Mouse (Mus musculus): ENCODE measurements around the gene Rps18. TPM values are rescaled to one million over a fixed set of nuclear protein-coding genes. Genes with fewer than 3 reads are reported as not detected.
"Not testable (repeated sequence)": the region's sequence is repeated elsewhere in the genome, so short reads cannot be mapped to it uniquely, and the experiment has no call there.

Rps18 gene
- polyA plus RNA-seq, 1 experiment from 2014 or later: 1,569 TPM

GRCm38 (mm10) chr17:33981192-33981909, 25.6 kb upstream of the Rps18 start:
- H3K9me3 ChIP-seq; H3K36me3 ChIP-seq (replicated peaks): not testable (repeated sequence)
- Histone ChIP-seq H3K4me1 (peaks cover 38% of the 10 kb centered on the region), H3K4me3 (peak overlapping the region; percentile 67), H3K27me3 (replicated peaks; ENCODE audit: low read depth, poor library complexity, severe bottlenecking) (peaks cover 46% of the 10 kb centered on the region), H3K27ac (replicated peaks) (peak overlapping the region; percentile 90)
- peak; percentile 93 for DNase-seq (ENCODE audit: low spot score)
- WGBS: 1% methylated on average over 27 of the region's 27 CpGs

GRCm38 (mm10) chr17:33980181-33981035, 24.6 kb upstream of the Rps18 start:
- peak overlapping the region; percentile 90 for H3K27ac ChIP-seq (replicated peaks)
- H3K4me1 ChIP-seq: peaks cover 38% of the 10 kb centered on the region
- peak overlapping the region; percentile 67; the same call in 1 of the 2 replicates for H3K4me3 ChIP-seq
- H3K27me3 ChIP-seq (replicated peaks; ENCODE audit: low read depth, poor library complexity, severe bottlenecking): peaks cover 56% of the 10 kb centered on the region
- DNase-seq (ENCODE audit: low spot score): no peak
- H3K36me3 ChIP-seq (replicated peaks): no peaks in the 10 kb centered on the region
- WGBS: 79% methylated on average over 19 of the region's 19 CpGs
- H3K9me3 ChIP-seq: no peaks in the 10 kb centered on the region

- no peak for DNase-seq (ENCODE audit: low spot score)
- no peaks in the 10 kb centered on the region for H3K9me3 ChIP-seq
- H3K4me1 ChIP-seq: peaks cover 38% of the 10 kb centered on the region
- H3K4me3 ChIP-seq: no peak overlapping the region
- no peak overlapping the region for H3K27ac ChIP-seq (replicated peaks)
- H3K27me3 ChIP-seq (replicated peaks; ENCODE audit: low read depth, poor library complexity, severe bottlenecking): peaks cover 58% of the 10 kb centered on the region
- no peaks in the 10 kb centered on the region for H3K36me3 ChIP-seq (replicated peaks)
- WGBS: 72% methylated on average over 6 of the region's 6 CpGs
Observed at GRCm38 (mm10) chr17:33979512-33980050, 23.8 kb upstream of the Rps18 start.

GRCm38 (mm10) chr17:33978631-33979031, 22.8 kb upstream of the Rps18 start:
- Histone ChIP-seq H3K27me3 (replicated peaks; ENCODE audit: low read depth, poor library complexity, severe bottlenecking) (peaks cover 58% of the 10 kb centered on the region), H3K27ac (replicated peaks) (peak overlapping the region; percentile 51)
- peak; percentile 64 for DNase-seq (ENCODE audit: low spot score)

GRCm38 (mm10) chr17:33977861-33978557, 22.2 kb upstream of the Rps18 start:
- DNase-seq (ENCODE audit: low spot score): peak; percentile 28
- 2% methylated on average over 57 of the region's 57 CpGs for WGBS
- H3K27ac ChIP-seq (replicated peaks): peak overlapping the region; percentile 51
- peaks cover 58% of the 10 kb centered on the region for H3K27me3 ChIP-seq (replicated peaks; ENCODE audit: low read depth, poor library complexity, severe bottlenecking)
- no peaks in the 10 kb centered on the region for H3K36me3 ChIP-seq (replicated peaks)
- H3K4me1 ChIP-seq: peaks cover 38% of the 10 kb centered on the region
- peak overlapping the region; percentile 60 for H3K4me3 ChIP-seq
- no peaks in the 10 kb centered on the region for H3K9me3 ChIP-seq

More at GRCm38 (mm10) chr17:33978631-33979031, 22.8 kb upstream of the Rps18 start:
- under 1% methylated on average over 17 of the region's 17 CpGs for WGBS
- Histone ChIP-seq H3K9me3 (no peaks in the 10 kb centered on the region), H3K4me3 (peak overlapping the region; percentile 60), H3K36me3 (replicated peaks) (no peaks in the 10 kb centered on the region), H3K4me1 (peaks cover 38% of the 10 kb centered on the region)

- H3K36me3 ChIP-seq (replicated peaks): no peaks in the 10 kb centered on the region
- H3K4me1 ChIP-seq: peaks cover 10% of the 10 kb centered on the region
- peaks cover 34% of the 10 kb centered on the region for H3K27me3 ChIP-seq (replicated peaks; ENCODE audit: low read depth, poor library complexity, severe bottlenecking)
- H3K9me3 ChIP-seq: 0 out of 2 replicates have a peak, but pooled peaks cover 3% of the 10 kb centered on the region
- DNase-seq (ENCODE audit: low spot score): no peak
- no peak overlapping the region for H3K27ac ChIP-seq (replicated peaks)
- H3K4me3 ChIP-seq: no peak overlapping the region
- 61% methylated on average over 3 of the region's 3 CpGs for WGBS
Observed at GRCm38 (mm10) chr17:33973572-33973971, 17.8 kb upstream of the Rps18 start.

- WGBS: 6% methylated on average over 1 of the region's 1 CpGs
- peak; percentile 69 for DNase-seq (ENCODE audit: low spot score)
Observed at GRCm38 (mm10) chr17:33972691-33973090, 16.9 kb upstream of the Rps18 start.

GRCm38 (mm10) chr17:33969394-33969793, 13.6 kb upstream of the Rps18 start:
- 0 out of 2 replicates have a peak, but pooled peaks cover 3% of the 10 kb centered on the region for H3K9me3 ChIP-seq
- WGBS: 76% methylated on average over 4 of the region's 4 CpGs

More at GRCm38 (mm10) chr17:33972691-33973090, 16.9 kb upstream of the Rps18 start:
- H3K4me3 ChIP-seq: no peak overlapping the region
- 0 out of 2 replicates have a peak, but pooled peaks cover 3% of the 10 kb centered on the region for H3K9me3 ChIP-seq
- no peaks in the 10 kb centered on the region for H3K36me3 ChIP-seq (replicated peaks)
- peaks cover 1% of the 10 kb centered on the region for H3K4me1 ChIP-seq
- H3K27me3 ChIP-seq (replicated peaks; ENCODE audit: low read depth, poor library complexity, severe bottlenecking): peaks cover 25% of the 10 kb centered on the region
- H3K27ac ChIP-seq (replicated peaks): no peak overlapping the region

GRCm38 (mm10) chr17:33968927-33969326, 13.1 kb upstream of the Rps18 start:
- WGBS: 36% methylated on average over 5 of the region's 5 CpGs
- DNase-seq (ENCODE audit: low spot score): no peak
- H3K9me3 ChIP-seq: 0 out of 2 replicates have a peak, but pooled peaks cover 3% of the 10 kb centered on the region
- H3K27ac ChIP-seq (replicated peaks): no peak overlapping the region
- no peaks in the 10 kb centered on the region for H3K27me3 ChIP-seq (replicated peaks; ENCODE audit: low read depth, poor library complexity, severe bottlenecking)
- no peak overlapping the region for H3K4me3 ChIP-seq
- peaks cover 25% of the 10 kb centered on the region for H3K36me3 ChIP-seq (replicated peaks)
- H3K4me1 ChIP-seq: no peaks in the 10 kb centered on the region

More at GRCm38 (mm10) chr17:33969394-33969793, 13.6 kb upstream of the Rps18 start:
- Histone ChIP-seq H3K36me3 (replicated peaks) (peaks cover 22% of the 10 kb centered on the region), H3K27me3 (replicated peaks; ENCODE audit: low read depth, poor library complexity, severe bottlenecking) (no peaks in the 10 kb centered on the region), H3K4me1 (no peaks in the 10 kb centered on the region), H3K4me3 (no peak overlapping the region), H3K27ac (replicated peaks) (no peak overlapping the region)
- no peak for DNase-seq (ENCODE audit: low spot score)

- DNase-seq (ENCODE audit: low spot score): peak; percentile 87
- Histone ChIP-seq H3K27me3 (replicated peaks; ENCODE audit: low read depth, poor library complexity, severe bottlenecking) (no peaks in the 10 kb centered on the region), H3K4me3 (no peak overlapping the region), H3K36me3 (replicated peaks) (peaks cover 30% of the 10 kb centered on the region), H3K4me1 (no peaks in the 10 kb centered on the region), H3K9me3 (0 out of 2 replicates have a peak, but pooled peaks cover 3% of the 10 kb centered on the region), H3K27ac (replicated peaks) (no peak overlapping the region)
- WGBS: 4% methylated on average over 9 of the region's 9 CpGs
Observed at GRCm38 (mm10) chr17:33968489-33968888, 12.7 kb upstream of the Rps18 start.

GRCm38 (mm10) chr17:33965846-33966550, 10.2 kb upstream of the Rps18 start:
- Histone ChIP-seq H3K9me3 (0 out of 2 replicates have a peak, but pooled peaks cover 3% of the 10 kb centered on the region), H3K4me3 (no peak overlapping the region), H3K4me1 (no peaks in the 10 kb centered on the region), H3K27me3 (replicated peaks; ENCODE audit: low read depth, poor library complexity, severe bottlenecking) (no peaks in the 10 kb centered on the region), H3K27ac (replicated peaks) (no peak overlapping the region), H3K36me3 (replicated peaks) (peaks cover 54% of the 10 kb centered on the region)
- no peak for DNase-seq (ENCODE audit: low spot score)
- 87% methylated on average over 16 of the region's 16 CpGs for WGBS
